Mouse (Mus musculus) gastrocnemius, adult 2 months (tissue): ENCODE data around the gene Aldh9a1. TPM values are rescaled to one million over a fixed set of nuclear protein-coding genes. Genes with fewer than 3 reads are reported as not detected.

ENCODE experiments used
- DNase-seq: peaks from one replicate; pipeline ENCODE4 v3.0.0; 2022
- H3K27ac ChIP-seq: fragments of 200-600 bp; 2 replicates; pipeline ENCODE4 v1.8.1; 2022; ENCODE audit warnings: mild to moderate bottlenecking
- H3K4me3 ChIP-seq: fragments of 200-600 bp; 2 replicates; pipeline ENCODE4 v1.8.1; 2022; ENCODE audit warnings: mild to moderate bottlenecking, moderate library complexity
- CTCF ChIP-seq: fragments of 200-600 bp; IDR thresholded peaks from 2 replicates; pipeline ENCODE4 v1.8.1; 2022; ENCODE audit warnings: antibody characterized with exemption, mild to moderate bottlenecking, moderate library complexity
- intact Hi-C: fragments of 180-260 bp; cut with DNase I; formaldehyde crosslinking; loops from one replicate; pipeline ENCODE4 v1.15.1; 2025
- total RNA-seq, 2 experiments: library from RNA; stranded (reverse); gene quantifications; 2 replicates each; pipeline ENCODE4 v1.2.3; 2021

Gene Aldh9a1
- total RNA-seq, 2 experiments from 2014 or later: 4.1 to 5.8 TPM

DNA sequence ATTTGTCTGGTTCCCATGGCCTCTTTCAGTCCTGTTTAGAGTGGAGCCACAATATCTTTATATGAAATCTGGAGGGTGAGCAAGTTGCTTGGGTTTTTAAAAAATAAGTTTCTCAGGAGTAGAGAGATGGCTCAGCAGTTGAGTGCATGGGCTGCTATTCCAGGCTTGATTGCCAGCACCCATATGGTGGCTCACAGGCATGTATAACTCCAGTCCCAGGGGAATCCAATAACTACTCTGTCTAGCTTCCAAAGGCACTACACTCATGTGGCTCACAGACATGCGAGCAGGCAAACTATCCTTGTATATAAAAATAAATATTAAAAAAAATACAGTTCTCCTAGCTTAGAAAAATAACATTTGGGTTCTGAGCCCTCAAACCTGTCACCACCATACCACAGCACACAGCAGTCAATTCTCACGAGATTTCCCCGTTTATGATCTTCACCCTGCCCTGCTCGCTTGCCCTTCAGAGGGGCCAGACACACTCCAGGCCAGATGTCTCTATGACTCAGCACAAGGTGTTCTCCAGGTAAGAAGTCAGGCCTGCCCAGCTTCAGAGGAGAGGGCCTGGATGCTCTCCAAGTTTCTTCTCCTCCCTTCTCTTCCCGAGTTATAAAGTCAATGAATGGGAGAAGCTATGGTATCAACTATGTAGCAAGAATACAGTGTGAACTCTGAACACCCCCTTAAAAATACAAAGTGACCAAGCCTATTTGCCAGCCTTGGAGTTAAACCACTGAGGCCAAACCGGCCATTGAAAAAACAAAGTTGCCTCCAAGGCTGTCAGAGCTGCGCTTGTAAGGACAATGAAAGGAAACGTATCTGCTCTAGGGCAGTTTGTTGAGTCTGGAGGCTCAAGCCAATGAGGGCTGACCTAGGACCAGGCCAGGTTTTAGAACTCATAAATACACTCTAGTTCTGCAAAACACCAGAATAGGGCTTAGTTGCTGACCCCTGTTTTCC lies 31.5 kb downstream of the Aldh9a1 start:
- intact Hi-C loops: no loop called here

DNA sequence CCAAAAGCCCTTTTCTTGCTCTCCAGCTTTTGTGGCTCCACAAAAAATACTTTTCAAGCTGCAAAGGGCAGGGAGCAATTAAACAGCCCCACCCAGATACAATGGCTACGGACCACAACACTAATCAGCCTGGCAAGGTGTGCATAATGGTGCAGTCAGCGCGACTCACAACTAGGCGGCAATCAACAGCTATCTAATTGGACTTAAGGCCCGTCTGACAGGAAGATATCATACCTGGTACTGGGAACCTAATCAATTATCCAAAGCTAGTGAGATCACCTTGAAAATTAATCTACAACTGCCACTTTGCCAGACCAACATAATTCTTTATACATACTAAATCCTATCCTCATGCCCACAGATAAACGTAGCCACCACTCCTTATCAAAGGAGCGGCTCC lies 32.5 kb downstream of the Aldh9a1 start:
- intact Hi-C loops: no loop called here
- no peak for DNase-seq
- no peak overlapping the region; the same call in 1 of the 2 replicates for H3K27ac ChIP-seq
- no peak for TF ChIP-seq CTCF
- H3K4me3 ChIP-seq: no peak overlapping the region

More for the DNA sequence above, 31.5 kb downstream of the Aldh9a1 start:
- DNase-seq: no peak
- Histone ChIP-seq H3K27ac (peak overlapping the region; percentile 17; the same call in 1 of the 2 replicates), H3K4me3 (no peak overlapping the region)
- TF ChIP-seq CTCF: no peak

DNA sequence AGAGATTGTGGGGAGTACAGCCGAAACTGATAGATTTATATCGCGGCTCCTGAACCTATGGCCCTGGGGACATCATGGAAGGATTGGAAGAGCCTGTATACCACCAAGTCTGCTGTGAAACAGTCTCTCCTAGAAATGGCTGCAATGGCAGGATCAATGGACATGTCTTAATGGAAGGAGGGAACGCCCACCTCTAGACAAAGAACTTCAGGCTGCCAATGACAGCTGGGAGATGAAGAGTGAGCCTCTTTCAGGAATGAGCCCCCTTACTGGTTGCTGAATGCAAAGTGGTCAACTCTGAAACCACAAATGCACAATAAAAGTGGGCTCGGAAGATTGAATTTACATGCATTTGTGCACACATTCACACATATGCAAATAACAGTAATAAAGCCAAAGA lies 33.0 kb downstream of the Aldh9a1 start:
- no peak overlapping the region for H3K4me3 ChIP-seq
- DNase-seq: no peak
- H3K27ac ChIP-seq: no peak overlapping the region
- TF ChIP-seq CTCF: no peak
- intact Hi-C loops: no loop called here

DNA sequence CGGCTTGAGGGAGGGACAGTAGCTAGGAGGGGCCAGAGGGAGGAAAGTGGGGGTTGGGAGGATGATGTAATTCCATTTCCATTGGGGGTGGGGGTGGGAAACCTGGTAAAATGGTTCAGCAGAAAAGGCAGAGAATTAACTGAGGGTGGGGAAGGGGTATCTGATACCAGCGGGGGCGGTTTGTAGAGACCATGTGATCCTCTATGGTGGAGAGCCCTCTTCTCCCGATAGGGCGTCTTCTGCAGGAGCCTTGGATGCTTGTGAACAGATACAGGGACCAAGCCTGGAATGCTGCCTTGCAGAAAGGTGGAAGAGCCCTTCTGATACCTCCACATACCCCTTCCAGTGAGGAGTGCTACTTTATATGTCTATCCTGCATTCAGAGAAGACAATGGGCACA lies 33.4 kb downstream of the Aldh9a1 start:
- no peak overlapping the region for H3K4me3 ChIP-seq
- intact Hi-C loops: no loop called here
- TF ChIP-seq CTCF: no peak

DNA sequence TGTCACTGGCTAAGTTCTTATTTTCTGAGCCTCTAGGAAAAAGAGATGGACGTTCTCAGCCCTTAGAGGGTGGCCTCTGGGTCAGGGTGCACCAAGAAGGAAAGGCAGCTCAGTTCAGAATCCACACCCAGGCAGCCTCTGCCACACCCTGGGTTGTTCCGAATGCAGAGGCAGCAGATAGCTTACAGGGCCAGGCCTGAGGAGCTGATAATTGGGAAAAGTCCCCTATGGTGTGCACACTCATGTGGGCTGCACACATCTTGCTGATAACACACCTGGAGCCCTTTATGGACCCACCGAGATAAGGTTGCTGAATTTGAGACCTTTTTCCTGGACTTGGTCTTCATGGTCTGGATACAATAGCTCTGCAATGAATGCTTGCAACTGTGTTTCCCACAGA lies 34.4 kb downstream of the Aldh9a1 start:
- TF ChIP-seq CTCF: no peak
- intact Hi-C loops: no loop called here
- H3K4me3 ChIP-seq: no peak overlapping the region
- H3K27ac ChIP-seq: peak overlapping the region; percentile 74; the same call in 1 of the 2 replicates
- no peak for DNase-seq

More for the DNA sequence above, 33.4 kb downstream of the Aldh9a1 start:
- no peak overlapping the region for H3K27ac ChIP-seq
- DNase-seq: no peak

DNA sequence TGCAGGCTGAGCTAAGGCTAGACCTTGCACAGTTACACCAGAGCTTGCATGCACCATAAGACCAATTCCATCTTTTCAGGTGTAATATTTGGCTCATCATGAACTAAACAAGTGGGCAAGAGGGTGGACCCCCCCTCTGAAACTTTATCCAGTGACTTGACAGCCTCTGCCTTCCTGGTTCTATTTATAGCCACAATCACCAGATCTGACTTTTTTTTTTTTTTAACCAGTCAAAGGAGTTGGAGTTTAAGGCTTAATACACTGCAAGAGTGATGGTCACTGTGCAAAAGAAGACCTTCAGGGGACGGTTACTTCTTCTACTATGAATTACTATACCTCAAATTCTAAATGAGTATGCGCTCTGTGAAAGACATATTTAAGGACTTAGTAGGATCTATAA lies 35.4 kb downstream of the Aldh9a1 start:
- no peak for DNase-seq
- Histone ChIP-seq H3K27ac (peak overlapping the region; percentile 74), H3K4me3 (no peak overlapping the region)
- intact Hi-C loops: no loop called here
- TF ChIP-seq CTCF: no peak

DNA sequence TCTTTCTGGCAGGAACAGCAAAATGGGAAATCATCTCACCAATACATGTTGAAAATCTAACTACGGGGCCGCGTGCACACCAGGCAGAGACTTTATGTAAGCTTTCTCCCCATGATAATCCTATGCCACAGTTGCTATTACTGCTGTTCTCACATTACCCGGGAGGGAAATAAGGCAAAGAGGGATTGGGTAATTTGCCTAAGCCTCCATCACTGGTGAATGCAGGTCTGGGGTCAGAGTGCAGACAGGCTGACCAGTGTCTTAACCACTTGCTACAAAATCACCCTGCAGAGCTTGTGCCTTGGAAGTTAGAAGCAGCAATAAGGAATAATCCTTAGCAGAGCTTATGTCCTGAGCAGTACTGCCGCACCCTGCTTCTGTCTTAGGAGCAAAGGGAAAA lies 35.8 kb downstream of the Aldh9a1 start:
- Histone ChIP-seq H3K4me3 (no peak overlapping the region), H3K27ac (peak overlapping the region; percentile 74)
- TF ChIP-seq CTCF: no peak
- intact Hi-C loops: no loop called here
- no peak for DNase-seq

DNA sequence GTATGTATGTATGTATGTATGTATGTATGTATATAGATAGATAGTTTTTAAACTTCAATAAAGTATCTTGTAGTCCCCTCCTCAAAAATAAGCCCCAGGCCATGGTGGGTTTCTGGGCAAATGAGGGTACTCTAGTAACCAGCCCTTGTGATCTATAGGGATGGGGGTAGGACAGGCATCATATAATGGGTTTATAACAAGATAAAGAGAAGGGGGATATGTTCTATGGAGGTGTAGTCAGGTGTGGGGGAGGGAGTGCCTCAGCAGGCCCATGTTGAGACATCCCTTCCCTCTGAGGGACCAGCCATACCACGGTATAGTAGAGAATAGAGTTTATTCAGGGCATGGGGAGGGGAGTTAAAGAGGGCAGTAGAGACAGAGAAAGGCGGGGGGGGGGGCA lies 36.7 kb downstream of the Aldh9a1 start:
- intact Hi-C loops: no loop called here
- no peak for TF ChIP-seq CTCF
- Histone ChIP-seq H3K4me3 (no peak overlapping the region), H3K27ac (no peak overlapping the region)
- no peak for DNase-seq

DNA sequence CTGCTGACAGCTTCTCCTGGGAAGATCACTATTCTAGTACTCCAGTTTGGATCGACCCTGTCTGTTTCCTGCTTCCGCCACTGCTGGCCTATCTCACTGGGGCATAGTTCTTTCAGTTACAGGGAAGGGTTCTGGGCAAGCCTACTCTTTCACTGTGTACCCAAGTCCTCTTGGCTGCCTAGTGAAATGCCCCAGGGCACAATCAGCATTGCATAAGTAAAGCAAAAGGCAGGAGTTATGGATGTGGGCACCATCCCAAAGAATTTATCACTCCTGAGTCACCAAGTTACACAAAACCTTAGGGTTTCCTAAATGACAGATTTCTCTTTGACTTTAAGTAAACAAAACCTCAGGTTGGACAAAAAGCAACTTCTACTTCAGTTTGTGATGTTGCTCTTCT lies 37.5 kb downstream of the Aldh9a1 start:
- Histone ChIP-seq H3K27ac (peak overlapping the region; percentile 51), H3K4me3 (no peak overlapping the region)
- DNase-seq: no peak
- intact Hi-C loops: no loop called here
- no peak for TF ChIP-seq CTCF

DNA sequence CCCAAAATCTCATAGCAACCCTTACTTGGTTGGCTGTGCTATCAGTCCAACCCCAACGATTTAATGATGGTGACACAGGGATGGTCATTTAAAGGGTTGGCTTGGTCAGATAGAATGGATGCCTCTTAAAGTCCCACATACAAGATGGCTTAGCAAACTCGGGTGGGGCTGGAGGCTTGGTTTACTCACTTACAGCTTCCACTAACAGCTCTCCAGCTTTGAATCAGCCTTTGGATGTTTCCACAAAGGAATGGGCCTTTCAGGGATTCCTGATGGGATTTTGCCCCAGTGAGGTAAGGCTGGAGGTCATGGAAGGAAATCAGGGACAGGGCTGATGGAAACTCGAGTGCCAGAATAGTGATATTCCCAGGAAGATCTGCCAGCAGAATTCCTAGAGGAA lies 38.0 kb downstream of the Aldh9a1 start:
- DNase-seq: no peak
- Histone ChIP-seq H3K27ac (peak overlapping the region; percentile 51), H3K4me3 (no peak overlapping the region)
- no peak for TF ChIP-seq CTCF
- intact Hi-C loops: no loop called here

DNA sequence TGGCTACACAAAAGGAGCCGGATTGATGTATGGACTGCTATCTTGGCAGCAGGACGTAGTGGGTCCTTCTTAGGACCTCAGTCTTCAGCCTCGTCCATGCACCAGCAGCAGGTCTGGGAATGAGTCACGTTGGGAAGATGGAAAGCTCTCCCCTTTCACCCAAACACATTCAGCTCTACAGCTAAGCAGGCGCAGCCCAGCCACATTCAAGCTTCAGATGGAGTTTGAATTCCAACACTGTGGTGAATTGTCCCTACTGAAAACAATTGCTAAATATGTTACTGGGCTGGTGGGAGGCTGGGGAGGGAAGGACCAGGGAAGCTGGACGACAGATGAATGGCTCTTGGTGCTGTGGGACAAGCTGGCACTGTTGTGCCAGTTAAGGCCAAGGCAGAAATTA lies 38.8 kb downstream of the Aldh9a1 start:
- Histone ChIP-seq H3K4me3 (no peak overlapping the region), H3K27ac (peak overlapping the region; percentile 51; the same call in 1 of the 2 replicates)
- no peak for TF ChIP-seq CTCF
- no peak for DNase-seq
- intact Hi-C loops: no loop called here

DNA sequence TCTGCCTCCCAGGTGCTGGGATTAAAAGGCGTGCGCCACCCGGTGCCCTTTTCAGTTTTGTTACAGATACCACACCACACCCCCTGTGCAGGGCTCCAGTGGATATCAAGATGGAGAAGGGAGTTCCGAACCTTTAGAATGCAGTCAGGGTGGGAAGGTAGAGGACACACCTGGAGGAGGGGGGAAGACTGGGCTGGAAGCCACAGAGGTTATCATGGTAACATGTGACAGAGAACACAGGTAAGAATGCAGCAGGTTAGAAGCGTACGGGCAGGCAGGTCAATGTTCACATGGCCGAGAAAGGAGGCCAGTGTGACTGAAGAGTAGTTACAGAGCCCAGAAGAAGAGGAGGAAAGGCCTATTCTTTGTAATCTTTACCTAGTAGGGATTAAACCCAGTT lies 39.8 kb downstream of the Aldh9a1 start:
- intact Hi-C loops: no loop called here
- no peak for TF ChIP-seq CTCF
- Histone ChIP-seq H3K27ac (peak overlapping the region; percentile 55), H3K4me3 (no peak overlapping the region)
- DNase-seq: no peak

DNA sequence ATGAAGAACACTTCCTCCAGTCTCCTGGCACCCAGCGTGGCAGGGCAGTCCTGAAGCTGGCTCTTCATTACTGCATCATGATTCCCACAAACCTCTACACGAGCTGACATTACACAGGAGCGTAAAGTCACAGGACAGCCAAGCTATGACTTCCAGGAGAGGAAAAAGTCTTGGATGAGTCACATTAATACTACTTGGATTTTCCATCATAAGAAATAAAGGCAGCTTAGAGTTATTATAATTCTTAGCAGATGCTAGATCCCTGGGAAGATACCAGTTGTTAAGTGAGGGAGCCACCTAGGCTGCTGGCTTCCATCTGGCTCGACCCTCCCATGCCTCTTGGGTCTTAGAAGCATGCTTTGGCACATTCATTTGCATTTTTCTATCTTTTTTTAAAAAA lies 40.6 kb downstream of the Aldh9a1 start:
- DNase-seq: no peak
- TF ChIP-seq CTCF: no peak
- peak overlapping the region; percentile 55 for H3K27ac ChIP-seq
- no peak overlapping the region for H3K4me3 ChIP-seq
- intact Hi-C loops: no loop called here

DNA sequence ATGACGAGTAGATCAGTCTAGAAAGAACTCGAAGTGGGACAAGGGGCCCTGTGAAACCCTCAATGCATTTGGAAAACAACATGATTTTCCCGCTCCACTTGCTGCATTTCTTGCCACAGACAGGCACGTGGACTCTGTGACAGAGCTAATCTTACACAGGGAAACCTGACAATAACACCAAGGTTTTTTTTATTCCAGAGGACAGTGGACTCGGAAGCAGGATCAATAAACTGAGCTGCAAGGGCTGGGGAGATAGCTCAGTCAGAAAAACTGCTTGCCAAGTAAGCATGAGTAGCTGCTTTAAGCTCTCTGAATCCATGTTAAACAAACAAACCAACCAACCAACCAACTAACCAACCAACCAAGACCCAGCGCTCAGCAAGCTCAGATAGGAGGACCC lies 41.5 kb downstream of the Aldh9a1 start:
- H3K27ac ChIP-seq: peak overlapping the region; percentile 95
- intact Hi-C loops: no loop called here
- no peak for TF ChIP-seq CTCF
- DNase-seq: no peak
- peak overlapping the region; percentile 82 for H3K4me3 ChIP-seq
